Mouse (Mus musculus): ENCODE data around the gene Ptpn4. TPM values are rescaled to one million over a fixed set of nuclear protein-coding genes. Genes with fewer than 3 reads are reported as not detected.
A peak's percentile ranks its signal among the peaks of the same experiment; 100 is the strongest.

The Ptpn4 gene
- polyA plus RNA-seq, 1 experiment: 1.1 TPM

DNA sequence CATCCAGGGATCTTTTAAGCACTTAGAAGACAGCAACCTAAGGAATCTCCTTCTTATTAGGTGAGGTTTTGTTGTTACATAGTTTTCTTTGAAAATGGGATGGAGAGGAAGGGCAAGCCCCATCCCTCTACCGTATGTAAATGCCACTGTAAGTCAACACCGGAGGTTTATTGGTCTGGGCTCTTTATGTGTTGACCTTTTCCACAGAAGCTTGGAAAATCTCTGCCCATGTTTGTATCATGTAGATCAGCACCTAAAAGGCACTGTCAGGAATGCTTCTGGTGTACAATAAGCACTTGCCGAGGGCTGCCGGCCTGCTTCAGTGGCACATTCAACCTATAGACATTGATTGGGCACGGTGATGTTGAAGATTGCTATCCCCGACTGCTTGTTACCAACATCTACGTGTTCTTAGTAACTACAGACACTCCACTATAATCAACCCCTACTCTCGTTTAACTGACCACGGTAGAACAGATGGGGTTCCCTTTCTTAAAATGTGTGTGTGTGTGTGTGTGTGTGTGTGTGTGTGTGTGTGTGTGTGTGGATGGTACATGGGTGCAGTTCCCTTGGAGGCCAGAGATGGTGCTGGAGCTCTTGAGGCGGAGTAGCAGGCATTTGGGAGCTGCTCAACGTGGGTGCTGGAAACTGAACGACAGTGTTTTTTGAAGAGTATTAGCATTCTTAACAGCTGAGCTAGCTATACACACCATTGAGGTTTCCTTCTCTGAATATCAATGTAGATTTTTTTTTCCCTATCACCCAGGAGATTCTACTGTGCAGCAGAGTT is 11.9 kb upstream of the Ptpn4 start:
- H3ac ChIP-seq (ENCODE audit: control insufficient read depth, insufficient read length): no peak overlapping the region
- no peak for TF ChIP-seq MYOD1 (IDR thresholded peaks at IDR 0.05; ENCODE audit: control insufficient read depth in 1 of 3, insufficient read length in 2 of 3, low read depth in 2 of 3)
- TF ChIP-seq TCF12 (IDR thresholded peaks at IDR 0.05; ENCODE audit: insufficient read depth, poor library complexity, severe bottlenecking): no peak
- TF ChIP-seq MYOG (IDR thresholded peaks at IDR 0.05; ENCODE audit: control insufficient read depth in 1 of 3, insufficient read depth in 1 of 3, insufficient read length in 2 of 3, low read depth in 2 of 3): no peak
- no peak for TF ChIP-seq E2F4 (IDR thresholded peaks at IDR 0.05; ENCODE audit: insufficient read depth)
- TF ChIP-seq POLR2AphosphoS2 (IDR thresholded peaks at IDR 0.05; ENCODE audit: insufficient read length, low read depth): no peak
- H3K79me2 ChIP-seq (ENCODE audit: control insufficient read depth, insufficient read depth): no peaks in the 10 kb centered on the region
- no peak overlapping the region for H3K4me3 ChIP-seq
- no peak overlapping the region for H3K4me2 ChIP-seq (ENCODE audit: low read depth)
- no peaks in the 10 kb centered on the region for H3K27me3 ChIP-seq (ENCODE audit: control insufficient read depth, insufficient read depth, insufficient read length)
- H3K36me3 ChIP-seq (ENCODE audit: control insufficient read depth, insufficient read depth): no peaks in the 10 kb centered on the region

DNA sequence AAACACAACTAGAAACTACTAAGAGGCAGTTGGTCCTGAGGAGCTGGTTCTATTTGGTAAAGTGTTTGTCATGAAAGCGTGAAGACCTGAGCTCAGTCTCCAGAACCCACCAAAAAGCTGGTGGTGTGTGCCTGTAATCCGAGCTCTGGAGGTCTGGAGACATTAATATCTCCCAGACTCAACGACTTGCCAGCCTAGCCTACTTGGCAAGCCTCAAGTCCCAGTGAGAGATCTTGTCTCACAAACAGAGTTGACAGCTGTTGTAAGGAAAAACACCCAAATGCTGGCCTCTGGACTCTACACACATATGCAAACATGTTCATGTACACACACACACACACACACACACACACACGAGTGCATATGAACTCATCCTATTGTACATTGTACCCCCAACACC is 7.9 kb upstream of the Ptpn4 start:
- Histone ChIP-seq H3K79me2 (ENCODE audit: control insufficient read depth, insufficient read depth) (no peaks in the 10 kb centered on the region), H3K4me3 (no peak overlapping the region), H3ac (ENCODE audit: control insufficient read depth, insufficient read length) (no peak overlapping the region), H3K36me3 (ENCODE audit: control insufficient read depth, insufficient read depth) (no peaks in the 10 kb centered on the region), H3K4me2 (ENCODE audit: low read depth) (no peak overlapping the region), H3K27me3 (ENCODE audit: control insufficient read depth, insufficient read depth, insufficient read length) (no peaks in the 10 kb centered on the region)
- TF ChIP-seq REST (IDR thresholded peaks at IDR 0.05; ENCODE audit: insufficient read depth, insufficient read length) (no peak), E2F4 (IDR thresholded peaks at IDR 0.05; ENCODE audit: insufficient read depth) (no peak), TCF12 (IDR thresholded peaks at IDR 0.05; ENCODE audit: insufficient read depth, poor library complexity, severe bottlenecking) (no peak), TCF3 (IDR thresholded peaks at IDR 0.05; ENCODE audit: insufficient read length, low read depth) (no peak), SRF (IDR thresholded peaks at IDR 0.05; ENCODE audit: control insufficient read depth, insufficient read length, low read depth) (no peak), CEBPB (IDR thresholded peaks at IDR 0.05; ENCODE audit: insufficient read depth, poor library complexity, severe bottlenecking) (no peak)

- Histone ChIP-seq H3K4me3 (no peak overlapping the region), H3K36me3 (ENCODE audit: control insufficient read depth, insufficient read depth) (no peaks in the 10 kb centered on the region), H3K79me2 (ENCODE audit: control insufficient read depth, insufficient read depth) (no peaks in the 10 kb centered on the region), H3ac (ENCODE audit: control insufficient read depth, insufficient read length) (no peak overlapping the region), H3K4me2 (ENCODE audit: low read depth) (no peak overlapping the region), H3K27me3 (ENCODE audit: control insufficient read depth, insufficient read depth, insufficient read length) (no peaks in the 10 kb centered on the region)
- TF ChIP-seq MYOG (IDR thresholded peaks at IDR 0.05; ENCODE audit: control insufficient read depth in 1 of 3, insufficient read depth in 1 of 3, insufficient read length in 2 of 3, low read depth in 2 of 3) (no peak), TCF12 (IDR thresholded peaks at IDR 0.05; ENCODE audit: insufficient read depth, poor library complexity, severe bottlenecking) (no peak), REST (IDR thresholded peaks at IDR 0.05; ENCODE audit: insufficient read depth, insufficient read length) (no peak), POLR2A (IDR thresholded peaks at IDR 0.05; ENCODE audit: insufficient read length, low read depth) (no peak), CEBPB (IDR thresholded peaks at IDR 0.05; ENCODE audit: insufficient read depth, poor library complexity, severe bottlenecking) (no peak), SRF (IDR thresholded peaks at IDR 0.05; ENCODE audit: control insufficient read depth, insufficient read length, low read depth) (no peak), USF1 (IDR thresholded peaks at IDR 0.05; ENCODE audit: low read depth) (no peak), MYOD1 (IDR thresholded peaks at IDR 0.05; ENCODE audit: control insufficient read depth in 1 of 3, insufficient read length in 2 of 3, low read depth in 2 of 3) (no peak), POLR2AphosphoS2 (IDR thresholded peaks at IDR 0.05; ENCODE audit: insufficient read length, low read depth) (no peak), TCF3 (IDR thresholded peaks at IDR 0.05; ENCODE audit: insufficient read length, low read depth) (no peak), E2F4 (IDR thresholded peaks at IDR 0.05; ENCODE audit: insufficient read depth) (no peak), MAX (IDR thresholded peaks at IDR 0.05; ENCODE audit: low read depth) (no peak)
Observed at GRCm38 (mm10) chr1:119843121-119843520, 5.7 kb upstream of the Ptpn4 start.

DNA sequence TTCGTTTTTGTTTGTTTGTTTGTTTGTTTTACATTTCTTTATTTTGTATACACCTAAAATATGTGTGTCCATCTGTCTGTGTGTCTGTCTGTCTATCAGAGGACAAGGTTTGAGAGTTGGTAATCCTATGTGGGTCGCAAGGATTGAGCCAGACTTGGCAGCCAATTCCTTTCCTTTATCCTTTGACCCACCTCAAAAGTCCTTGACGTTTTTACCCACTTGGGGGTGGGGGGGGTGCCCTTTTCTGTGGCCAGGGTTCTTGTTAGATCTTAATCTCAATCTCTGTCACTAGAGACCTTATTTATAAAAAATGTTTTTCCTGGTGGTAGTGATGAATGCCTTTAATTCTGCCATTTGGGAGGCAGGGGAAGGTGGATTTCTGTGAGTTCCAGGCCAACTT is 828 bp upstream of the Ptpn4 start:
- H3K79me2 ChIP-seq (ENCODE audit: control insufficient read depth, insufficient read depth): peaks cover 31% of the 10 kb centered on the region
- H3K27me3 ChIP-seq (ENCODE audit: control insufficient read depth, insufficient read depth, insufficient read length): no peaks in the 10 kb centered on the region
- TF ChIP-seq MAX (IDR thresholded peaks at IDR 0.05; ENCODE audit: low read depth): no peak
- TF ChIP-seq POLR2A (IDR thresholded peaks at IDR 0.05; ENCODE audit: insufficient read length, low read depth): no peak
- no peak for TF ChIP-seq POLR2AphosphoS2 (IDR thresholded peaks at IDR 0.05; ENCODE audit: insufficient read length, low read depth)
- no peak for TF ChIP-seq CEBPB (IDR thresholded peaks at IDR 0.05; ENCODE audit: insufficient read depth, poor library complexity, severe bottlenecking)
- TF ChIP-seq MYOD1 (IDR thresholded peaks at IDR 0.05; ENCODE audit: control insufficient read depth in 1 of 3, insufficient read length in 2 of 3, low read depth in 2 of 3): no peak
- no peak for TF ChIP-seq TCF3 (IDR thresholded peaks at IDR 0.05; ENCODE audit: insufficient read length, low read depth)
- TF ChIP-seq MYOG (IDR thresholded peaks at IDR 0.05; ENCODE audit: control insufficient read depth in 1 of 3, insufficient read depth in 1 of 3, insufficient read length in 2 of 3, low read depth in 2 of 3): no peak
- no peak for TF ChIP-seq SRF (IDR thresholded peaks at IDR 0.05; ENCODE audit: control insufficient read depth, insufficient read length, low read depth)
- TF ChIP-seq REST (IDR thresholded peaks at IDR 0.05; ENCODE audit: insufficient read depth, insufficient read length): no peak
- no peak for TF ChIP-seq E2F4 (IDR thresholded peaks at IDR 0.05; ENCODE audit: insufficient read depth)
- no peak for TF ChIP-seq USF1 (IDR thresholded peaks at IDR 0.05; ENCODE audit: low read depth)
- TF ChIP-seq TCF12 (IDR thresholded peaks at IDR 0.05; ENCODE audit: insufficient read depth, poor library complexity, severe bottlenecking): no peak
- no peak overlapping the region for H3ac ChIP-seq (ENCODE audit: control insufficient read depth, insufficient read length)
- H3K4me2 ChIP-seq (ENCODE audit: low read depth): peak overlapping the region; percentile 81
- peak overlapping the region; percentile 67 for H3K4me3 ChIP-seq
- no peaks in the 10 kb centered on the region for H3K36me3 ChIP-seq (ENCODE audit: control insufficient read depth, insufficient read depth)

All from myocyte (in vitro differentiated cells).